Mouse (Mus musculus): ENCODE data around the gene Rnf2. TPM values are rescaled to one million over a fixed set of nuclear protein-coding genes. Genes with fewer than 3 reads are reported as not detected.
"Not testable (repeated sequence)": the region's sequence is repeated elsewhere in the genome, so short reads cannot be mapped to it uniquely, and the experiment has no call there.

Gene Rnf2
- total RNA-seq, 2 experiments from 2014 or later, result 7.9 to 11.9 TPM

DNA sequence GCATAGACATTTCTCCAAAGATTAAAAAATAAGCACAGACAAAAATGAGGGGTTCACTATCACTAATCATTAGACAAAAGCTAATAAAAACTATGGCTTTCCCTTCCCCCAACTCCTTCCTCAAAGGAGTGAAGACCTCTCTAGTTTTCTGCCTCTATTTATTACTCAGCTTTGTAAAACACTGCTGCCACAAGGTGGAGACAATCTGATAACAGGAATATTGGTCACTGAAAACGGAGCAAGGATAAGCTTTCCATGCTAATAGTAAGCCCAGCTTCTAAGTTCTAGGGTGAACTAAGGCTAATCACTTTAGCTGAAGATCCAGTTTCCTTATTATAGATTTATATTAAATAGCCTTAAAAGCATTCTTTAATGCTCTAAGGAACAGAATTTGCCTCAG lies 8.3 kb downstream of the Rnf2 start:
- ATAC-seq (replicated peaks; ENCODE audit: low FRiP score, poor library complexity, severe bottlenecking), result no peak

DNA sequence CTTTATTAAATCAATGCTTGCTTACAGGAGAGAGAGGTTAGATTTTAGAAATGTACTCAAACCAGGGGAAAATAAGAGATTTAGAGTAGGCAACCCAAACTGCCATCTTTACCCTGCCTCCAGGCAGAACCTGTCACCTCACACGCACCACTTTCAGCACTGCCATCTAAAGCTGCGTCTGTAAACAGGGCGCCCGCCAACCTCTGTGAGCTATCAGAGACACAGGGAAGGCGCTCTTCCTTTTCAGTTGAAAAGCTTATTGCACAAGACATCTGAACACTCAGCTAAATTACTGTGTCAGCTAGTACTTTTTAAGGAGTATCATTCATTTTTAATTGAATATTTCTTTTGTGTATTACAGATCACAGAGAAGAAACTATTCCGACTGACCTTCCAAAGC lies 10.9 kb downstream of the Rnf2 start:
- no peak for ATAC-seq (replicated peaks; ENCODE audit: low FRiP score, poor library complexity, severe bottlenecking)

GRCm38 (mm10) chr1:151484754-151485153 lies 16.0 kb downstream of the Rnf2 start:
- ATAC-seq (replicated peaks; ENCODE audit: low FRiP score, poor library complexity, severe bottlenecking), result no peak

DNA sequence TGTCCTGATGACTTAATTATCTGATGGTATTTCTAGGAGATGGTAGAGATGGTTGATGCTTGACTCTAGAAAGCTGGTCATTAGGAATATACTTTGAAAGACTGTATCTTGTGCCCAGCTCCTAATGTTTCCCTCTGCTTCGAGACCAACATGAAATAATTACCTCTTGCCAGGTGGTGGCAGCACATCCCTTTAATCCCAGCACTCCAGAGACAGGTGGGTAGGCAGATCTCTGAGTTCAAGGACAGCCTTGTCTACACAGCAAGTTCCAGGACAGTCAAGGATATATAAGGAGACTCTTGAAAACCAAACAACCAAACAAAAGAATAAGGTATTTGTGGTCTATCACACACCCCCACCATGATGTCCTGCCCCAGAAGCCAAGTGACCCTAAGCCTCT lies 17.2 kb downstream of the Rnf2 start:
- ATAC-seq (replicated peaks; ENCODE audit: low FRiP score, poor library complexity, severe bottlenecking), result peak; percentile 64

- ATAC-seq (replicated peaks; ENCODE audit: low FRiP score, poor library complexity, severe bottlenecking), result no peak
Measured at GRCm38 (mm10) chr1:151482497-151482896, 18.3 kb downstream of the Rnf2 start.

- not testable (repeated sequence) for ATAC-seq (replicated peaks; ENCODE audit: low FRiP score, poor library complexity, severe bottlenecking)
Measured at GRCm38 (mm10) chr1:151472386-151472785, 28.4 kb downstream of the Rnf2 start.

- ATAC-seq (replicated peaks; ENCODE audit: low FRiP score, poor library complexity, severe bottlenecking), result no peak
Measured at GRCm38 (mm10) chr1:151471429-151471828, 29.3 kb downstream of the Rnf2 start.

GRCm38 (mm10) chr1:151466571-151466970 lies 34.2 kb downstream of the Rnf2 start:
- ATAC-seq (replicated peaks; ENCODE audit: low FRiP score, poor library complexity, severe bottlenecking), result no peak

GRCm38 (mm10) chr1:151464914-151465313 lies 35.8 kb downstream of the Rnf2 start:
- no peak for ATAC-seq (replicated peaks; ENCODE audit: low FRiP score, poor library complexity, severe bottlenecking)

DNA sequence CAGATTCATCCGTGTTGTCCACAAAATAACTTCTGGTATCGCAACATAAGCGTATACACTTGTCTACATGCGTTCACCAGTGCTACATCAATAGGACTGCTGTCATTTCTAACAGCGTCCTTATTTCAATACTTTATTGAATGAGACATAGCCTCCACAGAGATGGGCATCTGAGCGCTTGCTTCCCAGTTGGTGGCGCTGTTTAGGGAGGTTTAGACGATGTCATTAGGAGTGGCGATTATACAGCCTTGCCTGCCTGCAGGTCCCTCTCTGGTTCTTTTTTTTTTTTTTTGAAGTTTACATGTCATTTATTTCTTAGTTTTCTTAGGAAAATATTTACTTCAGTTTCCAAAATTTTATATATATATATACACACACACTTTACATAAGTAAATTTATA lies 39.5 kb downstream of the Rnf2 start:
- no peak for ATAC-seq (replicated peaks; ENCODE audit: low FRiP score, poor library complexity, severe bottlenecking)

DNA sequence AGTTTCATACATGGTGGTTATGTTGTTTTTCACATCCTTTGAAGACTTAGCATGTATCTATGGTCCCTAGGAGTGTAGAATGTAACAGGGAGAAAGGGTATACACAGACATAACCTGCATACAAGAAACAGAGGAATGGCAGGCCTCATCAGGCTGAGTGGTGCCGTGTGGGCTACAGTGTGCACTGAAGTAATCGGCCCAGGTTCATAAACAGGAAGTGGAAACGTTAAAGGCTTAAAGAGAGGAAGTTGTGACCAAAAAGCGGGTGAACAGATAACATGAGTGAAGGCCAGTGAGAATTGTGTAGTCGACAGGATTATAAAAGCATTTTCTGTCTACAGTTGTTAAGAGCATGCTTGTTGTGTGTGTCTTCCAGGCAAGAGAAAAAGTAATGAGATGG lies 43.7 kb downstream of the Rnf2 start:
- no peak for ATAC-seq (replicated peaks; ENCODE audit: low FRiP score, poor library complexity, severe bottlenecking)

DNA sequence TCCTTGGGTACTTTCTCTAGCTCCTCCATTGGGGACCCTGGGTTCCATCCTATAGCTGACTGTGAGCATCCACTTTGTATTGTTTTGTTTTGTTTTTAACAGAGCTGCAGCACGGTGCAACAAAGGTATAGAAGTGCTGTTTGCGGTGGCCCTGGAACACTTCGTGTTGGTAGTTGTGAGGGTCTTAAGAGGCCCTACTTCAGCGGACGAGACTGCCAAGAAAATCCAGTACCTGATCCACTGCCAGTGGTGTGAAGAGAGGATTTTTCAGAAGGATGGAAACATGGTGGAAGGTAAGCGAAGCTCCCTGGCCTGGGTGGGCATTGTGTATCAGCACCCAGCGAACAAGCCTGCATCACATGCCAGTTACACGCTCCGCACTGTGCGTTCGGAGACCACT lies 48.8 kb downstream of the Rnf2 start:
- no peak for ATAC-seq (replicated peaks; ENCODE audit: low FRiP score, poor library complexity, severe bottlenecking)

- ATAC-seq (replicated peaks; ENCODE audit: low FRiP score, poor library complexity, severe bottlenecking), result no peak
Measured at GRCm38 (mm10) chr1:151450851-151451250, 49.9 kb downstream of the Rnf2 start.

DNA sequence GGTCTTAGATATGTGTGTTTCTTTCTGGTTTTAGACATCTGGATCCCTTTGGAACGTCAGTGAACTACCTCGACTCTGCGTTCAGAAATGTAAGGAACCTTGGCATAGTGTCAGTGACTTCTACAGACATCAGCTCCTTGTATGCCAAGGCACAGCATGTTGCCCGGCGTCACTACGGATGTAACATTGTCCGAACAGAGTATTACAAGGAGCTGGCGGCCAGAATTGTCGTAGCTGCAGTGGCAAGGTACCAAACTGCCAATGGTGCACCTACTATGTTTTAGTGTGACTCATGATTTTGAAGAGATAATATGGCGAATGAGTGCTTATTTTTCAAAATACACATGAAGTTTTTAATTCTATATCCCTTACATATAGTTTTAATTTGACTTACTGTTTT lies 50.9 kb downstream of the Rnf2 start:
- ATAC-seq (replicated peaks; ENCODE audit: low FRiP score, poor library complexity, severe bottlenecking), result no peak

DNA sequence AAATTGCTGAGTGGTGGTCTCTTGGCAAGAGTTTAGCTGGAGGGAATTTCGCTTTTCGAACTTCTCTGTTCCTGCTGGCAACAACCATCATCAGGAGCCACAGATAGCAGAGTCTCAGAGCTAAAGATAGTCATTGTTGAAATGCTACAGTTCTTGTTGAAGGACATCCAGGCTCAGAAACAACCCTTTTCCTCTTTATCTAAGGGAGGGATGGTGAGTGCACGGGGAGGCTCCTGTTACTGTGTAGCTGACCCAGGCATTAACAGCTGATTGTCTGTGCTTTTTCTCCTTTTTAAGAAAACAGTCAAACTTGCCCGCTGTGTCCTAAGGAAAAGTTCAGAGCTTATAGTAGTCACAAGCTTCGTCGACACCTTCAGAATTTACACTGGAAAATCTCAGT lies 65.3 kb downstream of the Rnf2 start:
- no peak for ATAC-seq (replicated peaks; ENCODE audit: low FRiP score, poor library complexity, severe bottlenecking)

DNA sequence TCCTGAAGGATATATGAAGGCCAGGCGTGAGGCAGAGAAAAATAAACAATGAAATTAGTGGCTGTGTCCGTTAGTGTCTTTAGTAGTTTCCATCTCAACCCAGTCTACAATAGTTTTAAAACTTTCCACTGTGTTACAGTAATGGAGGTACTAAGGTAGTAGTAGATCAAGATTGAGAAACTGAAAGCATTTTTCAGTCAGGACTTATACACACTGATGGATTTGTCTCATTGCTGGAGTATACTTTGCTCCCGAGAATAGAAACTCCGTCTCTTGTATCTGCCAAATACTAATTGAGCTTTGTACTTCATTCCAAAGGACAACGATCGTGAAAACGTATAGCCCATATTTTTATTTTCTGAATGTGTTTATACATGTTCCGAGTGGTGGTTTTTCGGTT lies 71.4 kb downstream of the Rnf2 start:
- 0 out of 2 replicates have a peak, but pooled peaks have one; percentile 19 for ATAC-seq (replicated peaks; ENCODE audit: low FRiP score, poor library complexity, severe bottlenecking)

DNA sequence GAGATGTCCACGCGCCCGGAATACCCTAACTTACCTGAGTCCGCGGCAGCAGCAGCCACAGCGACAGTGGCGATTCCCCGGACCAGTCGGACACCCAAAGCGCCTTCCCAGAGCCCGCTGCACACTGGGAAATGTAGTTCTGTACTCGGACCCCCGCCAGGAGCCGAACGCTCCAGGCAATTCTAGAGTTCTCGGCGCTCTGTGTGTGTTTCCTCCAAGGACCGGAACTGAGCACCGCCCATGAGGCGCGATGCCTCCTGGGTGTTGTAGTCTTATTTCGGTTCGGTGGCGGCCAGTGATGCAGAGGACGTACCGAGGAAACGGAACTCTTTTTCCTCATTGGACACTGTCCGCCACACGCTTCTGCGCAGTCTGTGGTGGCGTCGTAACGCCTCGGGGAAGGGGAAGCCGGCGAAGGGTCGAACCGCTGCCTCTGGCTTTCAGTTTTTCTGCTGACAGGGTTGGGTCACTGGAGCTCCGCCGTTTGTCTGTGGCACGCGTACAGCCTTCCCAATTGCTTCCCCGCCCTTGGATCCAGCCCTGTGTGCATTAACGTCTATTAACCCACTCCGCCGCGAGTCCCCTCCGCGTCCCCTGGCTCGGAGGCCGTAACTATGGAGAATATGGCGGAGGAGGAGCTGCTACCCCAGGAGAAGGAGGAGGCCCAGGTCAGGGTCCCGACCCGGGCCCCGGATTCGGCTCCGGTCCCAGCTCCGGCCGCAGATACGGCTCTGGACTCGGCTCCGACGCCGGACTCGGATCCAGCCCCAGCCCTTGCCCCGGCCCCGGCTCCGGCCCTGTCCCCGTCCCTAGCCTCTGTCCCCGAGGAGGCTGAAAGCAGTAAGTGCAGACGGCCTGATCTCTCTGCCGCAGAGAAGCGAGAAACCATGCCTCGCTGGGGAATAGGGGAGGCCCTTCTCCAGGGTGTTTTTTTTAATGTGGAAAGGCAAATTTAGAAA lies 72.2 kb downstream of the Rnf2 start, which contains the start of the genes Swt1 and Trmt1l:
TSS of gene Swt1 (minus strand) at position 193 of the 959 bp plus-strand sequence.
TSS of gene Trmt1l (plus strand) at position 280 of the 959 bp plus-strand sequence.
- peak; percentile 93 for ATAC-seq (replicated peaks; ENCODE audit: low FRiP score, poor library complexity, severe bottlenecking)

- ATAC-seq (replicated peaks; ENCODE audit: low FRiP score, poor library complexity, severe bottlenecking), result no peak; the same call in 1 of the 2 replicates
Measured at GRCm38 (mm10) chr1:151427888-151428262, 72.9 kb downstream of the Rnf2 start.

DNA sequence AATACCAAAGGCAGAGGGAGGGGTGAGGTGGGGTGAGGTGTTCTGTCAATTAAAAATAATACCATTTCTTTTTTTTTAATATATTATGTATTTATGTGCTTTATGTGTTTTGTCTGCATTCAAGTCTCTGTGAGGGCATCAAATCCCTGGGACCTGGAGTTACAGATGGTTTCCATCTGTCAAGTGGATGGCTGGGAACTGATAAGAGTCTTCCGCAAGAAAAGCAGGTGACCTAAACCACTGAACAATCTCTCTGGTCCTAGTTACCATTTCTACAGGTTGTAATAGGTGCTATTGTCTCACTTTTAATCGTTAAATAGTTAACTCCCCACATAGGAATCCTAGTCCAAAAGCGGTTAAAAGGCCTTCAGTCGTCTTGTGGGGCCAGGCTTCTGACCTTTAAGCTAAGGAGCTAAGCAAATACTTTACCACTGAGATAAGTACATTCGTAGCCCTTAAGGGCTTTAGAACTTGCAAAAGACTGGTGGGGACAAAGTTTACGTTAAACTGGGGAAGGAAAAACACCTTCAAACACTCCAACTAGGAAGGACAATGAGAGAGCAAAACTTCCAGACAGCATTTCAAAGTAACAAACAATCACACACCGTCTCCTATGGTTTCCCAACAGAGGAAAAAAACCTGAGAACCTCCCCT lies 73.7 kb downstream of the Rnf2 start:
- ATAC-seq (replicated peaks; ENCODE audit: low FRiP score, poor library complexity, severe bottlenecking), result no peak

DNA sequence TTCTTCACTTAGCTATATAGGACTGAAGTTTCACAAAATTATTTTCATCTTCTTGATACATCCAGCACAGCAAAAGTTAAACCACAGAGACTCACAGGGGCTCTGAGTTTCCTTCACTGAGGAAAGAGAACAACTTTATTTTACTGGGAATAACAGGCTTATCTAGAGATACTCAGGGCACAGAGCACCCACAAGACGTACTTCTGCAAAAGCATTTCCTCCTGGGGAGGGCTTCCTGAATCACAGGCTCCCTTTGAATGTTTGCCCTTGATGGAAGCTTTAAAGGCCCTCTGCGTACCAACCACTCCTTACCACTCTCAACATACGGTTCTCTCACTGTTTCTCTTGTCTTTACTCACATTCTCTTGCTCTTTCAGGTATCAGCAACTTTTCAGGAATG lies 78.6 kb downstream of the Rnf2 start:
- no peak for ATAC-seq (replicated peaks; ENCODE audit: low FRiP score, poor library complexity, severe bottlenecking)

GRCm38 (mm10) chr1:151409827-151410226 lies 90.9 kb downstream of the Rnf2 start:
- no peak for ATAC-seq (replicated peaks; ENCODE audit: low FRiP score, poor library complexity, severe bottlenecking)

Measured in erythroblast, adult 5-6 weeks (primary cell).